In the genomic region with DNA sequence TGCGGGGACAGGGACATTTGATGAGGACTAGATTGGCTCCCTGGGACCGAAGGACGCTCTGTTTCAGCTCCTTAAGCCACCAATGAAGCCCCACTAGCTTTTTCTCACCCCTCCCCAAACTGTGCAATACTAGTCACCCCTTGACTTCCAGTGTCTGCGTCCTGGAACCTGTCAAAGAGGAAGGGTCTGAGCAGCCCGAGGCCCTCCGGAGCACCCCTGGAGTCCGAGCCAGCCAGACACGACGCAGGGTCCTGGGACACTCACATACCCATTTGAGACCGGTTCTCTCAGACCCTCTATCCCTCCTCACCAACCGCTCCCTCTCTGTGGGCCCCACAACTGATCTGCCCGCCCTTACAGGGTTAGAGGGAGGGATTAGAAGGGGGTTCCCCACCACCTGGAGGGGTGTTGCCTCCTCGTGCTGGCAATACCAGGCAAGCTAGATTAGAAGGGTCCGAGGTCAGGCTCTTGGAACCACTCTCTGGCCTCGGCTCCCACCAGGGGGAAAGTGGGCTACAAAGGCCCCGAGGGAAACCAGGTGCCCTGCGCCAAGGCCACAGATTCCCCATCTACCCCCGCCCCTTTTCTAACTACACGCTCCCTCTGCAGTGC, we compare ENCODE assay signal across 8 mouse cellular contexts. TPM values are rescaled to one million over a fixed set of nuclear protein-coding genes. Genes with fewer than 3 reads are reported as not detected.
DNase-seq lines count a peak whose midpoint lies in the region; ATAC-seq lines count a peak whose summit lies in the region.
"Had no signal": no experiment of that assay in that cellular context is flagged by ENCODE, and none has a peak within 500 bp of the region (broad histone marks: within the 10 kb centered on the region; RNA-seq: fewer than 3 reads in every experiment).

No protein-coding gene starts in this region.

- H3K4me1 ChIP-seq in lung, embryonic 15.5 days, result peaks cover 42% of the 10 kb centered on the region
- H3K4me1 ChIP-seq in embryonic facial prominence, embryonic 11.5 days (ENCODE audit: control insufficient read depth, insufficient read depth, low read length), result peaks cover 18% of the 10 kb centered on the region
- H3K4me1 ChIP-seq in hindbrain, embryonic 12.5 days, result peaks cover 46% of the 10 kb centered on the region
- H3K4me1 ChIP-seq in neural tube, embryonic 12.5 days, result peaks cover 46% of the 10 kb centered on the region

- no peaks in the 10 kb centered on the region for H3K36me3 ChIP-seq in lung, embryonic 15.5 days
- H3K36me3 ChIP-seq in embryonic facial prominence, embryonic 11.5 days (replicated peaks; ENCODE audit: control insufficient read depth, insufficient read depth, low read depth, low read length), result no peaks in the 10 kb centered on the region
- no peaks in the 10 kb centered on the region for H3K36me3 ChIP-seq in hindbrain, embryonic 12.5 days
- no peaks in the 10 kb centered on the region for H3K36me3 ChIP-seq in neural tube, embryonic 12.5 days

- H3K4me3 ChIP-seq in lung, embryonic 15.5 days, result 0 out of 2 replicates have a peak overlapping the region, but pooled peaks have one; percentile 26
- no peak overlapping the region; the same call in 1 of the 2 replicates for H3K4me3 ChIP-seq in embryonic facial prominence, embryonic 11.5 days (ENCODE audit: low read depth, low read length)
- peak overlapping the region; percentile 19 for H3K4me3 ChIP-seq in hindbrain, embryonic 12.5 days
- peak overlapping the region; percentile 16; the same call in 1 of the 2 replicates for H3K4me3 ChIP-seq in neural tube, embryonic 12.5 days

- ATAC-seq in lung, embryonic 15.5 days (ENCODE audit: borderline replicate concordance, extremely low read depth, low FRiP score, low TSS enrichment), result no peak
- ATAC-seq in embryonic facial prominence, embryonic 11.5 days (replicated peaks; ENCODE audit: insufficient number of reproducible peaks, low FRiP score, low TSS enrichment, low read depth), result no peak
- 0 out of 2 replicates have a peak, but pooled peaks have one; percentile 17 for ATAC-seq in hindbrain, embryonic 12.5 days (ENCODE audit: low FRiP score)
- ATAC-seq in neural tube, embryonic 12.5 days (ENCODE audit: low FRiP score, low read depth), result no peak

- no peak overlapping the region for H3K9ac ChIP-seq in lung, embryonic 15.5 days
- no peak overlapping the region for H3K9ac ChIP-seq in embryonic facial prominence, embryonic 11.5 days (replicated peaks; ENCODE audit: low read length)
- H3K9ac ChIP-seq in hindbrain, embryonic 12.5 days, result 0 out of 2 replicates have a peak overlapping the region, but pooled peaks have one; percentile 10
- peak overlapping the region; percentile 38; the same call in 1 of the 2 replicates for H3K9ac ChIP-seq in neural tube, embryonic 12.5 days

- H3K4me2 ChIP-seq in lung, embryonic 15.5 days, result peak overlapping the region; percentile 53; the same call in 1 of the 2 replicates
- peak overlapping the region; percentile 10; the same call in 1 of the 2 replicates for H3K4me2 ChIP-seq in embryonic facial prominence, embryonic 11.5 days (ENCODE audit: low read depth, low read length)
- H3K4me2 ChIP-seq in hindbrain, embryonic 12.5 days (replicated peaks), result 0 out of 2 replicates have a peak overlapping the region, but pooled peaks have one; percentile 46
- H3K4me2 ChIP-seq in neural tube, embryonic 12.5 days (replicated peaks), result peak overlapping the region; percentile 53

- no peak for DNase-seq in lung, postnatal 14 days
- DNase-seq in embryonic facial prominence, embryonic 11.5 days (ENCODE audit: low spot score), result peak; percentile 12
- DNase-seq in adipocyte (ENCODE audit: low spot score), result no peak
- DNase-seq in frontal cortex, postnatal 14 days (ENCODE audit: low spot score in 2 of 2), result no peak
- DNase-seq: adrenal gland, adult 8-10 months had no signal

- WGBS in lung, embryonic 15.5 days, result 3% methylated on average over 19 of the region's 19 CpGs
- WGBS in embryonic facial prominence, embryonic 11.5 days, result under 1% methylated on average over 19 of the region's 19 CpGs
- under 1% methylated on average over 19 of the region's 19 CpGs for WGBS in hindbrain, embryonic 12.5 days
- whole genome bisulfite sequencing in neural tube, embryonic 12.5 days, result 2% methylated on average over 19 of the region's 19 CpGs

- no peaks in the 10 kb centered on the region for H3K9me3 ChIP-seq in lung, embryonic 15.5 days
- H3K9me3 ChIP-seq in embryonic facial prominence, embryonic 11.5 days (replicated peaks; ENCODE audit: control insufficient read depth, low read length), result no peaks in the 10 kb centered on the region
- H3K9me3 ChIP-seq in hindbrain, embryonic 12.5 days (replicated peaks), result no peaks in the 10 kb centered on the region
- no peaks in the 10 kb centered on the region for H3K9me3 ChIP-seq in neural tube, embryonic 12.5 days

- no peak overlapping the region for H3K27ac ChIP-seq in lung, embryonic 15.5 days
- no peak overlapping the region for H3K27ac ChIP-seq in embryonic facial prominence, embryonic 11.5 days (replicated peaks; ENCODE audit: low read depth, low read length)
- no peak overlapping the region for H3K27ac ChIP-seq in hindbrain, embryonic 12.5 days
- no peak overlapping the region for H3K27ac ChIP-seq in neural tube, embryonic 12.5 days

- peaks cover 100% of the 10 kb centered on the region for H3K27me3 ChIP-seq in lung, embryonic 15.5 days
- H3K27me3 ChIP-seq in embryonic facial prominence, embryonic 11.5 days (ENCODE audit: control insufficient read depth, insufficient read depth, low read length), result peaks cover 92% of the 10 kb centered on the region
- peaks cover 100% of the 10 kb centered on the region for H3K27me3 ChIP-seq in hindbrain, embryonic 12.5 days
- H3K27me3 ChIP-seq in neural tube, embryonic 12.5 days (replicated peaks), result peaks cover 99% of the 10 kb centered on the region

RNA-seq across cellular contexts. Expression of gene Wnt10b, which starts 0.8 kb away (rescaled TPM):
- 0.10 TPM in 1 of 2 replicates, not detected in the other for polyA plus RNA-seq in lung, embryonic 15.5 days (2015; fragmentation: Nextera tagmentation; extraction: Ambion mirVana)
- polyA plus RNA-seq in embryonic facial prominence, embryonic 11.5 days (2014; fragmentation: Nextera tagmentation; extraction: Ambion mirVana), result 1.6 and 2.3 TPM in 2 replicates
- 0.59 and 0.91 TPM in 2 replicates for polyA plus RNA-seq in hindbrain, embryonic 12.5 days (2016; fragmentation: Nextera tagmentation; extraction: Ambion mirVana)
- polyA plus RNA-seq in neural tube, embryonic 12.5 days (2016; fragmentation: Nextera tagmentation; extraction: Ambion mirVana), result 0.26 and 0.53 TPM in 2 replicates

RNA-seq across cellular contexts. Expression of gene Wnt1, which starts 12.5 kb away (rescaled TPM):
- not detected in 2 replicates for polyA plus RNA-seq in lung, embryonic 15.5 days (2015; fragmentation: Nextera tagmentation; extraction: Ambion mirVana)
- polyA plus RNA-seq in embryonic facial prominence, embryonic 11.5 days (2014; fragmentation: Nextera tagmentation; extraction: Ambion mirVana), result 0.28 and 0.33 TPM in 2 replicates
- 8.4 and 8.6 TPM in 2 replicates for polyA plus RNA-seq in hindbrain, embryonic 12.5 days (2016; fragmentation: Nextera tagmentation; extraction: Ambion mirVana)
- 7.5 and 12.3 TPM in 2 replicates for polyA plus RNA-seq in neural tube, embryonic 12.5 days (2016; fragmentation: Nextera tagmentation; extraction: Ambion mirVana)

RNA-seq across cellular contexts. Expression of gene Arf3, which starts 14.1 kb away (rescaled TPM):
- 45.7 and 45.8 TPM in 2 replicates for polyA plus RNA-seq in lung, embryonic 15.5 days (2015; fragmentation: Nextera tagmentation; extraction: Ambion mirVana)
- 24.5 and 28.7 TPM in 2 replicates for polyA plus RNA-seq in embryonic facial prominence, embryonic 11.5 days (2014; fragmentation: Nextera tagmentation; extraction: Ambion mirVana)
- 65.1 and 65.2 TPM in 2 replicates for polyA plus RNA-seq in hindbrain, embryonic 12.5 days (2016; fragmentation: Nextera tagmentation; extraction: Ambion mirVana)
- 69.7 and 77.4 TPM in 2 replicates for polyA plus RNA-seq in neural tube, embryonic 12.5 days (2016; fragmentation: Nextera tagmentation; extraction: Ambion mirVana)

RNA-seq across cellular contexts. Expression of gene Ddn, which starts 32.2 kb away (rescaled TPM):
- polyA plus RNA-seq in lung, embryonic 15.5 days (2015; fragmentation: Nextera tagmentation; extraction: Ambion mirVana), result 0.04 TPM in 1 of 2 replicates, not detected in the other
- 0.26 and 0.27 TPM in 2 replicates for polyA plus RNA-seq in embryonic facial prominence, embryonic 11.5 days (2014; fragmentation: Nextera tagmentation; extraction: Ambion mirVana)
- polyA plus RNA-seq in hindbrain, embryonic 12.5 days (2016; fragmentation: Nextera tagmentation; extraction: Ambion mirVana), result 0.56 and 0.65 TPM in 2 replicates
- 0.47 and 0.82 TPM in 2 replicates for polyA plus RNA-seq in neural tube, embryonic 12.5 days (2016; fragmentation: Nextera tagmentation; extraction: Ambion mirVana)

RNA-seq across cellular contexts. Expression of gene Fkbp11, which starts 49.1 kb away (rescaled TPM):
- polyA plus RNA-seq in lung, embryonic 15.5 days (2015; fragmentation: Nextera tagmentation; extraction: Ambion mirVana), result 30.0 and 32.6 TPM in 2 replicates
- 18.9 and 21.0 TPM in 2 replicates for polyA plus RNA-seq in embryonic facial prominence, embryonic 11.5 days (2014; fragmentation: Nextera tagmentation; extraction: Ambion mirVana)
- polyA plus RNA-seq in hindbrain, embryonic 12.5 days (2016; fragmentation: Nextera tagmentation; extraction: Ambion mirVana), result 14.3 and 15.1 TPM in 2 replicates
- polyA plus RNA-seq in neural tube, embryonic 12.5 days (2016; fragmentation: Nextera tagmentation; extraction: Ambion mirVana), result 7.7 and 8.9 TPM in 2 replicates

Comparison
In these comparisons a context has a peak if more than half of its experiments do, and no peak if none do; other contexts are left out.
1. H3K9ac ChIP-seq: peak in hindbrain, embryonic 12.5 days (single experiment) and neural tube, embryonic 12.5 days (single experiment); none in lung, embryonic 15.5 days (single experiment) and embryonic facial prominence, embryonic 11.5 days (single experiment).
2. Peak in every context shown above with its lines, with median percentiles within 50 percentile points of each other: H3K4me2 ChIP-seq.